13 mouse cellular contexts compared by ENCODE assay signal in genomic region chr6:53218871-53219286, GRCm38 (mm10).
DNase-seq lines count a peak whose midpoint lies in the region; ATAC-seq lines count a peak whose summit lies in the region.
"Had no signal": no experiment of that assay in that cellular context is flagged by ENCODE, and none has a peak within 500 bp of the region (broad histone marks: within the 10 kb centered on the region; RNA-seq: fewer than 3 reads in every experiment).

No protein-coding gene starts in this region.

- H3K27ac ChIP-seq in hindbrain, embryonic 10.5 days: peak overlapping the region; percentile 45; the same call in 1 of the 2 replicates
- H3K27ac ChIP-seq in hindbrain, embryonic 12.5 days: no peak overlapping the region
- H3K27ac ChIP-seq in embryonic facial prominence, embryonic 12.5 days: 0 out of 2 replicates have a peak overlapping the region, but pooled peaks have one; percentile 2
- H3K27ac ChIP-seq: layer of hippocampus, adult 2 months; limb, embryonic 12.5 days had no signal

- no peak overlapping the region for H3K9ac ChIP-seq in hindbrain, embryonic 12.5 days
- no peak overlapping the region for H3K9ac ChIP-seq in embryonic facial prominence, embryonic 12.5 days
- H3K9ac ChIP-seq: limb, embryonic 12.5 days had no signal

- no peak for ATAC-seq in hindbrain, embryonic 12.5 days (ENCODE audit: low FRiP score)
- ATAC-seq in embryonic facial prominence, embryonic 12.5 days (ENCODE audit: insufficient number of reproducible peaks, insufficient read depth, low FRiP score, low TSS enrichment): peak; percentile 56; the same call in 1 of the 2 replicates
- ATAC-seq: forebrain, embryonic 16.5 days; intestine, embryonic 16.5 days had no signal

- peaks cover 17% of the 10 kb centered on the region for H3K4me1 ChIP-seq in hindbrain, embryonic 10.5 days (replicated peaks)
- peaks cover 15% of the 10 kb centered on the region for H3K4me1 ChIP-seq in hindbrain, embryonic 12.5 days
- no peaks in the 10 kb centered on the region for H3K4me1 ChIP-seq in embryonic facial prominence, embryonic 12.5 days

- no peak for DNase-seq in hindbrain, embryonic 10.5 days (ENCODE audit: low spot score)
- DNase-seq in heart, postnatal 14 days: peak; percentile 26 to 52
- peak; percentile 11 for DNase-seq in lung, postnatal 14 days
- DNase-seq in spleen, postnatal 10 days (ENCODE audit: low spot score in 2 of 2): no peak
- no peak for DNase-seq in retina, postnatal 1 day
- no peak for DNase-seq in kidney, adult 9 months
- DNase-seq: right cerebral cortex, adult 18-20 months had no signal

- 76% methylated on average over 10 of the region's 10 CpGs for WGBS in hindbrain, embryonic 10.5 days
- WGBS in hindbrain, embryonic 12.5 days: 66% methylated on average over 10 of the region's 10 CpGs
- WGBS in embryonic facial prominence, embryonic 12.5 days: 28% methylated on average over 10 of the region's 10 CpGs

- H3K4me2 ChIP-seq in hindbrain, embryonic 12.5 days (replicated peaks): no peak overlapping the region
- no peak overlapping the region for H3K4me2 ChIP-seq in embryonic facial prominence, embryonic 12.5 days (replicated peaks)
- H3K4me2 ChIP-seq: limb, embryonic 12.5 days had no signal

- H3K4me3 ChIP-seq in hindbrain, embryonic 10.5 days: no peak overlapping the region
- no peak overlapping the region for H3K4me3 ChIP-seq in hindbrain, embryonic 12.5 days
- no peak overlapping the region for H3K4me3 ChIP-seq in embryonic facial prominence, embryonic 12.5 days
- H3K4me3 ChIP-seq: layer of hippocampus, adult 2 months; limb, embryonic 12.5 days had no signal

- intact Hi-C loops in heart, postnatal 14 days (cut with DNase I): no loop called here

- H3K27me3 ChIP-seq in hindbrain, embryonic 10.5 days (ENCODE audit: insufficient read depth, poor library complexity, severe bottlenecking): no peaks in the 10 kb centered on the region; the same call in 1 of the 2 replicates
- H3K27me3 ChIP-seq in hindbrain, embryonic 12.5 days: no peaks in the 10 kb centered on the region
- H3K27me3 ChIP-seq in embryonic facial prominence, embryonic 12.5 days: no peaks in the 10 kb centered on the region
- H3K27me3 ChIP-seq: limb, embryonic 12.5 days had no signal

- no peaks in the 10 kb centered on the region for H3K9me3 ChIP-seq in hindbrain, embryonic 10.5 days
- H3K9me3 ChIP-seq in hindbrain, embryonic 12.5 days (replicated peaks): no peaks in the 10 kb centered on the region
- no peaks in the 10 kb centered on the region for H3K9me3 ChIP-seq in embryonic facial prominence, embryonic 12.5 days
- H3K9me3 ChIP-seq: limb, embryonic 12.5 days had no signal

- no peaks in the 10 kb centered on the region for H3K36me3 ChIP-seq in hindbrain, embryonic 10.5 days
- no peaks in the 10 kb centered on the region for H3K36me3 ChIP-seq in hindbrain, embryonic 12.5 days
- H3K36me3 ChIP-seq in embryonic facial prominence, embryonic 12.5 days: no peaks in the 10 kb centered on the region
- H3K36me3 ChIP-seq: limb, embryonic 12.5 days had no signal

Comparison
In these comparisons a context has a peak if more than half of its experiments do, and no peak if none do; other contexts are left out.
1. DNase-seq: peak in heart, postnatal 14 days (2 of 2) and lung, postnatal 14 days (single experiment); none in hindbrain, embryonic 10.5 days (single experiment), spleen, postnatal 10 days (0 of 2), retina, postnatal 1 day (single experiment) and kidney, adult 9 months (single experiment).